Mouse (Mus musculus): ENCODE measurements around the gene Ttc4.

DNA sequence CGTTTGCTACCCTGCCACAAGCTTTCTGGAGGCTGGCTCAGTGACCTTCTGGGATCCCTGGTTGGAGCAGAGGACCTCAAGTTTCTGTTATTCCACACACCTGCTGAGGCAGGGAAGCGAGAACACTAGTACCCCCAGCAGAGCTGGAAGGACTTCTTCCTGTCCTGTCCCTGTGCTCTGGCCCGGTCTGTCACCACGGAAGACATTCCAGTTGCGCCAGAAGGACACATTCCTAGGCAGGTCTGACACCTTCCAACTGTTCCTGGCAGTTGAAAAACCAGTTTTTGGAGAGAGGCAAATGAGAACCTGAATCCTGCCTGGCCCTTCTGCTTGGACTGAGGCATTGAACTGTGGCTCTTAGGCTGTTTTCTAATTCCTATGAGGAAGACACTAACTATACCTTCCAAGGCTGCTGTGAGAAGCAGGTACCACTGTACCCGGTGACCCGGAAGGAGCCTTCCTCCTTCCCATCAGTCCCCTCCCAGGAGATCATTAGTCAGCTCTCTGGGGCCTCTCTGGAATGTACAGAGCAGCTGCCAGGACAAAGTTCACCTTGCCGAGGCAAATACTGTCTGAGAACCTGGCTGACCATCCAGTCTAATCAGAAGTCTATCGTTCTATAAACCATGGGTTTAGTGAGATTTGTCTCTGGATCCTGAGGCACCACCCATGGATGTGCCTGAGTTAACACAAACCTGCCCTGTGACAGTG lies 49.9 kb downstream of the Ttc4 start:
- TF ChIP-seq CTCF (IDR thresholded peaks at IDR 0.05; ENCODE audit: low read depth, low read length) (no peak), POLR2A (IDR thresholded peaks at IDR 0.05; ENCODE audit: insufficient read depth, low read length) (no peak), EP300 (IDR thresholded peaks at IDR 0.05; ENCODE audit: insufficient read depth, low read depth, low read length) (no peak)

Data from ES-Bruce4 (cell line).